8 mouse cellular contexts compared by ENCODE assay signal in the genomic region with DNA sequence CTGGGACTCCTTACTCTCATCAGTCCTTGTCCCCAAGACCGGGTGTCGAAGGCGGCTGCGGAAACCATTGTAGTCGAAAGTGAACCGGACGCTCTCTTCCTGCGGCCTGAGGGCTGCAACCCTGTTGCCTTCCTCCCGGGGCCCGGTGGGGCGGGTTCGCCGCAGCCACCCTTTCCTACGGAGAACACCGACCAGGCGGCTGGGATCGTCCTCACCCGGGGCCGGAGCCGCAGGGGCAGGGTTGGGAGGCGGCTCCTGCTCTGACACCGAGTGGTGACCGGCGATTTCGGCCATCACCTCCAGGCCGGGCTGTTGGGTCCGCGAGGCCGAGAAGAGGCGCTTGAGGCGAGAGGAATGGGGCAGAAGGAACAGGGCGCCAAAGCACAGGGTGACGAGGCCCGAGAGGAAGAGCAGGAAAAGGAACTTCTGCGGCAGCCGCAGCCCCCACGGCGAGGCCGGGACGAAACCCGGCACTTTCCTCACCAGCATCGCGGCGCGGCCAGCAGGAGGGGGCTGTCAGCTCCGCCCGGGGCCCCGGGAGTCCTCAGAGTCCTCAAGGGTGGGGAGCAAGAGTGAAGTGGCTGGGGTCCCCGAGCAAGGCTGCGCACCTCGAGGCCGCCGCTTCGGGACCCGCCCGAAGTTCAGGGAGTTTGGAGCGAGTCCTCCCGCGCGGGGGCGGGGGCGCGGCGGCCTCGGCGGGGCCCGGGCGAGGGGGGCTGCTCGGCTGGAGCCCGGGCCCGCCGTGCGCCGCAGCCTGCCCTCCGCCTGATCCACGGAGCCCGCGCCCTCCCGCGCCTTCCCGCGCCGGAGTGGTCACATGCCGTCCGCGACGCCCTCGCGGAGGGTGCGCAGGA. TPM values are rescaled to one million over a fixed set of nuclear protein-coding genes. Genes with fewer than 3 reads are reported as not detected.
DNase-seq lines count a peak whose midpoint lies in the region; ATAC-seq and TF ChIP-seq lines count a peak whose summit lies in the region.

No protein-coding gene starts in this region.

- ATAC-seq in CD4-positive, CD25-positive, alpha-beta regulatory T cell, adult 4 months = no peak
- ATAC-seq in hindbrain, embryonic 14.5 days (ENCODE audit: low FRiP score) = no peak
- no peak for ATAC-seq in liver, embryonic 12.5 days

- H3K27ac ChIP-seq in hindbrain, embryonic 14.5 days = no peak overlapping the region
- no peak overlapping the region for H3K27ac ChIP-seq in liver, embryonic 12.5 days
- no peak overlapping the region for H3K27ac ChIP-seq in thymus, adult 2 months (ENCODE audit: control insufficient read depth, insufficient read depth, low read length)

- under 1% methylated on average over 75 of the region's 90 CpGs for whole genome bisulfite sequencing in hindbrain, embryonic 14.5 days
- WGBS in liver, embryonic 12.5 days (ENCODE audit: insufficient replicate concordance) = under 1% methylated on average over 90 of the region's 90 CpGs
- WGBS in thymus, adult 2 months = 1% methylated on average over 90 of the region's 90 CpGs

- no peaks in the 10 kb centered on the region for H3K27me3 ChIP-seq in hindbrain, embryonic 14.5 days (ENCODE audit: control insufficient read depth, insufficient read depth, low read length)
- H3K27me3 ChIP-seq in liver, embryonic 12.5 days (replicated peaks) = peaks cover 85% of the 10 kb centered on the region
- peaks cover 14% of the 10 kb centered on the region; the same call in 1 of the 2 replicates for H3K27me3 ChIP-seq in thymus, adult 2 months (ENCODE audit: control insufficient read depth, insufficient read depth, low read length)

- no peak for TF ChIP-seq CTCF in thymus, adult 2 months (IDR thresholded peaks at IDR 0.05; ENCODE audit: borderline replicate concordance, control insufficient read depth, extremely low read depth, insufficient read depth, low read length, poor library complexity)

- H3K9me3 ChIP-seq in hindbrain, embryonic 14.5 days (ENCODE audit: control insufficient read depth, low read length) = no peaks in the 10 kb centered on the region
- no peaks in the 10 kb centered on the region for H3K9me3 ChIP-seq in liver, embryonic 12.5 days (replicated peaks)

- DNase-seq in CD4-positive, CD25-positive, alpha-beta regulatory T cell, adult 2 months (ENCODE audit: low read depth, low spot score) = peak; percentile 51
- DNase-seq in cerebellum, adult 11-12 months = peak; percentile 61
- DNase-seq in gastrocnemius, adult 8-10 months (ENCODE audit: low spot score in 2 of 2) = peak; percentile 8 to 20
- no peak for DNase-seq in hindbrain, embryonic 14.5 days (ENCODE audit: low spot score)
- peak; percentile 58 for DNase-seq in naive thymus-derived CD4-positive, alpha-beta T cell, adult 2 months (ENCODE audit: low read depth)
- peak; percentile 30 for DNase-seq in thymus, adult 2 months

- no peak for TF ChIP-seq POLR2A in thymus, adult 2 months (IDR thresholded peaks at IDR 0.05; ENCODE audit: control insufficient read depth, extremely low read depth, insufficient read depth, low read length, poor library complexity)

- H3K4me3 ChIP-seq in hindbrain, embryonic 14.5 days (replicated peaks; ENCODE audit: low read length) = peak overlapping the region; percentile 71
- H3K4me3 ChIP-seq in liver, embryonic 12.5 days = peak overlapping the region; percentile 64
- H3K4me3 ChIP-seq in thymus, adult 2 months (ENCODE audit: control insufficient read depth, insufficient read depth, low read length) = peak overlapping the region; percentile 48

- H3K9ac ChIP-seq in hindbrain, embryonic 14.5 days = peak overlapping the region; percentile 67
- peak overlapping the region; percentile 67 for H3K9ac ChIP-seq in liver, embryonic 12.5 days

- H3K4me2 ChIP-seq in hindbrain, embryonic 14.5 days (replicated peaks) = peak overlapping the region; percentile 99
- H3K4me2 ChIP-seq in liver, embryonic 12.5 days = peak overlapping the region; percentile 96

- peaks cover 20% of the 10 kb centered on the region for H3K4me1 ChIP-seq in hindbrain, embryonic 14.5 days (replicated peaks; ENCODE audit: control insufficient read depth, insufficient read depth, low read length)
- H3K4me1 ChIP-seq in liver, embryonic 12.5 days = peaks cover 29% of the 10 kb centered on the region
- H3K4me1 ChIP-seq in thymus, adult 2 months (replicated peaks; ENCODE audit: control insufficient read depth, insufficient read depth, low read length) = peaks cover 19% of the 10 kb centered on the region

- H3K36me3 ChIP-seq in hindbrain, embryonic 14.5 days (replicated peaks; ENCODE audit: control insufficient read depth, insufficient read depth) = no peaks in the 10 kb centered on the region
- H3K36me3 ChIP-seq in liver, embryonic 12.5 days = no peaks in the 10 kb centered on the region
- H3K36me3 ChIP-seq in thymus, adult 2 months (ENCODE audit: control insufficient read depth, insufficient read depth, low read length) = no peaks in the 10 kb centered on the region

RNA-seq across cellular contexts. Expression of a gene that starts 0.9 kb away (rescaled TPM):
- 1 to 10 TPM; 1.0 to 1.4 TPM for polyA plus RNA-seq in CD4-positive, CD25-positive, alpha-beta regulatory T cell, adult 4 months (2017; shearing (Covaris generic))
- total RNA-seq in gastrocnemius, adult 8-10 months (2022) = 1 to 10 TPM; 1.8 to 2.7 (median 2.1) TPM
- 7.1 and 7.2 TPM in 2 replicates for polyA plus RNA-seq in hindbrain, embryonic 14.5 days (2014; fragmentation: Nextera tagmentation; extraction: Ambion mirVana)
- 3.2 and 3.5 TPM in 2 replicates for polyA plus RNA-seq in liver, embryonic 12.5 days (2016; fragmentation: Nextera tagmentation; extraction: Ambion mirVana)
- 4.4 and 5.5 TPM in 2 replicates for polyA plus RNA-seq in thymus, adult 2 months (2012; rRNA removed)
